Mouse (Mus musculus) common myeloid progenitor, adult 5-6 weeks (primary cell): ENCODE results near the gene Ankrd2. TPM values are rescaled to one million over a fixed set of nuclear protein-coding genes. Genes with fewer than 3 reads are reported as not detected.
A peak's percentile ranks its signal among the peaks of the same experiment; 100 is the strongest.

Experiments used
- ATAC-seq: replicated peaks from 2 replicates; pipeline ENCODE4 v1.8.0; 2016; ENCODE audit warnings: low read depth, mild to moderate bottlenecking, moderate TSS enrichment, inconsistent platforms; ENCODE audit not compliant: poor library complexity, severe bottlenecking
- total RNA-seq: library from RNA; stranded (forward); fragments of 200-1000, 187-1606 nt; gene quantifications from 2 replicates; pipeline ENCODE4 v1.2.3, GENCODE M21; 2017

The Ankrd2 gene
- total RNA-seq, 1 experiment from 2014 or later, result not detected

GRCm38 (mm10) chr19:42089103-42089747 is 53.4 kb downstream of the Ankrd2 start:
- peak; percentile 52 for ATAC-seq

DNA sequence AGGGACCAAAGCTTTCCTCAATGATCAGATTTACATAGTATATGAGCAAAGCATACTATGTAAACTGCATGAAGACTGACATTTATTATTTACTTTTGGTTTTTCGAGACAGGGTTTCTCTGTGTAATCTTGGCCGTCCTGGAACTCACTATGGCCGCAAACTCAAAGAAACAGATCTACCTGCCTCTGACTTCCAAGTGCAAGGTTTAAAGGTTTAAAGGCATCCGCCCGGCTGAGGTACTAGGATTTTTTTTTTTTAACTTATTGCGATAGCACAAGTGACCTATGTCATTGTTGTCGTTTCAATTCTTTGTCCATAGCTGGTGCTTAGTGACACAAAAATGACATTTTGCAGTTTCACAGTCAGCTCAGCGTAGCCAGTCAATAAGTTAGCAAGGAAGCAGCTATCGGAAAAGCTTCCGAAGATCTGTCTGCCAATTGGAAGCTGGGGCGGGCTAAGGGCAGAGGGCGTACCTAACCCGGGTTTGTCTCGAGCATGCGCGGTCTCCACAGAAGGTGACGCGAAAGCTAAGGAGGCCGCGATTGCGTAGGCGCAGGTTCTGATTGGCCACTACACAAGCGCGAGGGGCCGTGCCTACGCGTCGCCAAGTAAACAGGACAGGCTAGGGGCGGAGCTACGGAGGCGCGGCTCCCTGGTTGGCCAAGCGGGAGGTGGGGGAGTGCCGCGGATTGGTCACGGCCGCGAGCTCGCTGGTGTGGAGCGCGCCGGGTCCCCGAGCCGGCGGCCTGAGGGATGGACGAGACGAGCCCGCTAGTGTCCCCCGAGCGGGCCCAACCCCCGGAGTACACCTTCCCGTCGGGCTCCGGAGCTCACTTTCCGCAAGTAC is 54.2 kb downstream of the Ankrd2 start, which contains the start of gene Pi4k2a:
Pi4k2a (plus strand) TSS at position 723 of the 848 bp plus-strand sequence.
- ATAC-seq, result peak; percentile 89

DNA sequence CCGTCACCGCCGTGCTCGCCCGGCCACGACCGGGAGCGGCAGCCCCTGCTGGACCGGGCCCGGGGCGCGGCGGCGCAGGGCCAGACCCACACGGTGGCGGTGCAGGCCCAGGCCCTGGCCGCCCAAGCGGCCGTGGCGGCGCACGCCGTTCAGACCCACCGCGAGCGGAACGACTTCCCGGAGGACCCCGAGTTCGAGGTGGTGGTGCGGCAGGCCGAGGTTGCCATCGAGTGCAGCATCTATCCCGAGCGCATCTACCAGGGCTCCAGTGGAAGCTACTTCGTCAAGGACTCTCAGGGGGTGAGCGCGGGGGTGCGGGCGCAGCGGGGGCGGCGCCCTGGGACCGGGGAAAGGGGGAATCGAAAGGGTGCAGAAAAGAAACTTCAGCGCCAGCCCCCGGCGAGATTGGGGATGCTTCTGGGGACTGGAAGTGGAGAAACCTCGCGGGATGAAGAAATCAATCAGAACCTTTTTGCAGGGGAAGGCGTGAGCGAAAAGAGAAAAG is 54.9 kb downstream of the Ankrd2 start:
- ATAC-seq, result 0 out of 2 replicates have a peak, but pooled peaks have one; percentile 4

Other genes starting within 250 kb of the Ankrd2 start
- gene Arhgap19, start 234.0 kb upstream of the Ankrd2 start, total RNA-seq, result 33.2 and 36.2 TPM in 2 replicates
- 9.9 and 14.7 TPM in 2 replicates for gene Frat1, start 206.0 kb upstream of the Ankrd2 start, total RNA-seq
- 26.8 and 27.4 TPM in 2 replicates for gene Frat2, start 187.9 kb upstream of the Ankrd2 start, total RNA-seq
- 20.5 and 23.3 TPM in 2 replicates for gene Rrp12, start 139.8 kb upstream of the Ankrd2 start, total RNA-seq
- gene Pgam1, start 124.1 kb upstream of the Ankrd2 start, total RNA-seq, result 206 and 215 TPM in 2 replicates
- 77.8 and 81.5 TPM in 2 replicates for gene Exosc1, start 102.6 kb upstream of the Ankrd2 start, total RNA-seq
- 21.9 and 41.6 TPM in 2 replicates for gene Zdhhc16, start 102.5 kb upstream of the Ankrd2 start, total RNA-seq
- gene Mms19, start 54.8 kb upstream of the Ankrd2 start, total RNA-seq, result 13.5 and 34.9 TPM in 2 replicates
- 3.6 and 4.1 TPM in 2 replicates for gene Ubtd1, start 54.2 kb upstream of the Ankrd2 start, total RNA-seq
- gene Hoga1, start 9.6 kb downstream of the Ankrd2 start, total RNA-seq, result not detected in 2 replicates
- not detected in 2 replicates for gene 4933411K16Rik, start 16.2 kb downstream of the Ankrd2 start, total RNA-seq
- 1.4 and 1.7 TPM in 2 replicates for gene Morn4, start 50.4 kb downstream of the Ankrd2 start, total RNA-seq
- gene Pi4k2a, start 54.5 kb downstream of the Ankrd2 start, total RNA-seq, result 7.8 and 12.5 TPM in 2 replicates
- gene Avpi1, start 93.1 kb downstream of the Ankrd2 start, total RNA-seq, result 3.1 and 5.1 TPM in 2 replicates
- 10.7 and 12.0 TPM in 2 replicates for gene Marveld1, start 111.4 kb downstream of the Ankrd2 start, total RNA-seq
- 15.5 and 17.5 TPM in 2 replicates for gene Zfyve27, start 128.0 kb downstream of the Ankrd2 start, total RNA-seq
- gene Sfrp5, start 166.3 kb downstream of the Ankrd2 start, total RNA-seq, result not detected in 2 replicates
- not detected in 2 replicates for gene Golga7b, start 211.6 kb downstream of the Ankrd2 start, total RNA-seq